In genomic region chr11:102582016-102582610, GRCm38 (mm10) we compare ENCODE assay signal across 9 mouse cellular contexts. TPM values are rescaled to one million over a fixed set of nuclear protein-coding genes. Genes with fewer than 3 reads are reported as not detected.
DNase-seq lines count a peak whose midpoint lies in the region; ATAC-seq and TF ChIP-seq lines count a peak whose summit lies in the region.
"Had no signal": no experiment of that assay in that cellular context is flagged by ENCODE, and none has a peak within 500 bp of the region (broad histone marks: within the 10 kb centered on the region; RNA-seq: fewer than 3 reads in every experiment).

No protein-coding gene starts in this region.

- no peak overlapping the region for H3K4me3 ChIP-seq in layer of hippocampus, adult 2 months
- H3K4me3 ChIP-seq in forebrain, embryonic 12.5 days (replicated peaks), result no peak overlapping the region
- no peak overlapping the region for H3K4me3 ChIP-seq in kidney, embryonic 15.5 days (replicated peaks)
- no peak overlapping the region for H3K4me3 ChIP-seq in midbrain, embryonic 16.5 days (ENCODE audit: low read depth, low read length)
- H3K4me3 ChIP-seq in liver, embryonic 12.5 days, result no peak overlapping the region

- no peak for TF ChIP-seq CTCF in layer of hippocampus, adult 2 months (conservative IDR thresholded peaks at IDR 0.05)

- WGBS in forebrain, embryonic 12.5 days, result 17% methylated on average over 13 of the region's 13 CpGs
- WGBS in kidney, embryonic 15.5 days, result 31% methylated on average over 13 of the region's 13 CpGs
- WGBS in midbrain, embryonic 16.5 days, result 19% methylated on average over 13 of the region's 13 CpGs
- 31% methylated on average over 13 of the region's 13 CpGs for WGBS in liver, embryonic 12.5 days (ENCODE audit: insufficient replicate concordance)

- peaks cover 5% of the 10 kb centered on the region; the same call in 1 of the 2 replicates for H3K27me3 ChIP-seq in forebrain, embryonic 12.5 days
- H3K27me3 ChIP-seq in kidney, embryonic 15.5 days, result no peaks in the 10 kb centered on the region; the same call in 1 of the 2 replicates
- peaks cover 7% of the 10 kb centered on the region for H3K27me3 ChIP-seq in midbrain, embryonic 16.5 days (ENCODE audit: control insufficient read depth, insufficient read depth, low read depth, low read length)
- H3K27me3 ChIP-seq in liver, embryonic 12.5 days (replicated peaks), result peaks cover 68% of the 10 kb centered on the region

- H3K27ac ChIP-seq in layer of hippocampus, adult 2 months, result peak overlapping the region; percentile 73; the same call in 1 of the 2 replicates
- H3K27ac ChIP-seq in forebrain, embryonic 12.5 days, result peak overlapping the region; percentile 89
- H3K27ac ChIP-seq in kidney, embryonic 15.5 days, result peak overlapping the region; percentile 86
- peak overlapping the region; percentile 9; the same call in 1 of the 2 replicates for H3K27ac ChIP-seq in midbrain, embryonic 16.5 days (ENCODE audit: low read length)
- no peak overlapping the region for H3K27ac ChIP-seq in liver, embryonic 12.5 days
- H3K27ac ChIP-seq: liver, embryonic 14.5 days had no signal

- no peaks in the 10 kb centered on the region for H3K36me3 ChIP-seq in forebrain, embryonic 12.5 days (replicated peaks)
- no peaks in the 10 kb centered on the region for H3K36me3 ChIP-seq in kidney, embryonic 15.5 days
- H3K36me3 ChIP-seq in midbrain, embryonic 16.5 days (ENCODE audit: control insufficient read depth, insufficient read depth, low read length), result no peaks in the 10 kb centered on the region
- H3K36me3 ChIP-seq in liver, embryonic 12.5 days, result no peaks in the 10 kb centered on the region

- no peak for ATAC-seq in forebrain, embryonic 12.5 days (ENCODE audit: low FRiP score)
- ATAC-seq in kidney, embryonic 15.5 days (replicated peaks; ENCODE audit: low FRiP score), result no peak; the same call in 1 of the 2 replicates
- no peak for ATAC-seq in midbrain, embryonic 16.5 days
- no peak for ATAC-seq in liver, embryonic 12.5 days

- H3K4me2 ChIP-seq in forebrain, embryonic 12.5 days, result peak overlapping the region; percentile 3; the same call in 1 of the 2 replicates
- no peak overlapping the region; the same call in 1 of the 2 replicates for H3K4me2 ChIP-seq in kidney, embryonic 15.5 days
- H3K4me2 ChIP-seq in midbrain, embryonic 16.5 days (ENCODE audit: low read length), result no peak overlapping the region
- no peak overlapping the region for H3K4me2 ChIP-seq in liver, embryonic 12.5 days

- H3K9ac ChIP-seq in forebrain, embryonic 12.5 days, result no peak overlapping the region
- H3K9ac ChIP-seq in kidney, embryonic 15.5 days, result no peak overlapping the region
- no peak overlapping the region for H3K9ac ChIP-seq in midbrain, embryonic 16.5 days (ENCODE audit: low read depth, low read length)
- no peak overlapping the region for H3K9ac ChIP-seq in liver, embryonic 12.5 days
- H3K9ac ChIP-seq: liver, embryonic 14.5 days had no signal

- DNase-seq in layer of hippocampus, adult 2 months (ENCODE audit: low spot score in 2 of 2), result no peak
- no peak for DNase-seq in layer of hippocampus, adult 11-12 months (ENCODE audit: low spot score)
- DNase-seq in spleen, postnatal 4 days (ENCODE audit: low spot score in 2 of 2), result no peak
- no peak for DNase-seq in urinary bladder, postnatal 36 days (ENCODE audit: low spot score in 2 of 2)

- 0 out of 2 replicates have a peak, but pooled peaks cover 4% of the 10 kb centered on the region for H3K9me3 ChIP-seq in forebrain, embryonic 12.5 days
- no peaks in the 10 kb centered on the region for H3K9me3 ChIP-seq in kidney, embryonic 15.5 days (replicated peaks)
- H3K9me3 ChIP-seq in midbrain, embryonic 16.5 days (replicated peaks; ENCODE audit: control insufficient read depth, low read length, poor library complexity, severe bottlenecking), result no peaks in the 10 kb centered on the region
- H3K9me3 ChIP-seq in liver, embryonic 12.5 days (replicated peaks), result peaks cover 6% of the 10 kb centered on the region; the same call in 1 of the 2 replicates

- peaks cover 55% of the 10 kb centered on the region for H3K4me1 ChIP-seq in forebrain, embryonic 12.5 days
- H3K4me1 ChIP-seq in kidney, embryonic 15.5 days, result peaks cover 41% of the 10 kb centered on the region
- peaks cover 7% of the 10 kb centered on the region; the same call in 1 of the 2 replicates for H3K4me1 ChIP-seq in midbrain, embryonic 16.5 days (ENCODE audit: control insufficient read depth, insufficient read depth, low read length)
- peaks cover 16% of the 10 kb centered on the region; the same call in 1 of the 2 replicates for H3K4me1 ChIP-seq in liver, embryonic 12.5 days

RNA-seq across cellular contexts. Expression of gene Gm11627, which starts 2.9 kb away (rescaled TPM):
- 1 to 10 TPM; 3.9 to 4.2 TPM for total RNA-seq in layer of hippocampus, adult 2 months (2021)
- polyA plus RNA-seq in forebrain, embryonic 12.5 days (2016; fragmentation: Nextera tagmentation; extraction: Ambion mirVana), result 11.7 and 12.5 TPM in 2 replicates
- 8.5 and 8.7 TPM in 2 replicates for polyA plus RNA-seq in kidney, embryonic 15.5 days (2015; fragmentation: Nextera tagmentation; extraction: Ambion mirVana)
- 1.6 and 2.4 TPM in 2 replicates for polyA plus RNA-seq in midbrain, embryonic 16.5 days (2015; fragmentation: Nextera tagmentation; extraction: Ambion mirVana)
- 0.51 and 0.96 TPM in 2 replicates for polyA plus RNA-seq in liver, embryonic 12.5 days (2016; fragmentation: Nextera tagmentation; extraction: Ambion mirVana)

RNA-seq across cellular contexts. Expression of gene Fzd2, which starts 22.1 kb away (rescaled TPM):
- 1 to 10 TPM; 7.5 to 9.2 TPM for total RNA-seq in layer of hippocampus, adult 2 months (2021)
- polyA plus RNA-seq in forebrain, embryonic 12.5 days (2016; fragmentation: Nextera tagmentation; extraction: Ambion mirVana), result 42.2 and 42.3 TPM in 2 replicates
- 28.5 and 34.0 TPM in 2 replicates for polyA plus RNA-seq in kidney, embryonic 15.5 days (2015; fragmentation: Nextera tagmentation; extraction: Ambion mirVana)
- 3.9 and 4.4 TPM in 2 replicates for polyA plus RNA-seq in midbrain, embryonic 16.5 days (2015; fragmentation: Nextera tagmentation; extraction: Ambion mirVana)
- 3.5 and 4.7 TPM in 2 replicates for polyA plus RNA-seq in liver, embryonic 12.5 days (2016; fragmentation: Nextera tagmentation; extraction: Ambion mirVana)

RNA-seq across cellular contexts. Expression of gene Gpatch8, which starts 25.9 kb away (rescaled TPM):
- 10 to 100 TPM; 53.0 to 58.9 TPM for total RNA-seq in layer of hippocampus, adult 2 months (2021)
- 66.6 and 67.9 TPM in 2 replicates for polyA plus RNA-seq in forebrain, embryonic 12.5 days (2016; fragmentation: Nextera tagmentation; extraction: Ambion mirVana)
- 57.4 and 62.1 TPM in 2 replicates for polyA plus RNA-seq in kidney, embryonic 15.5 days (2015; fragmentation: Nextera tagmentation; extraction: Ambion mirVana)
- 64.1 and 64.5 TPM in 2 replicates for polyA plus RNA-seq in midbrain, embryonic 16.5 days (2015; fragmentation: Nextera tagmentation; extraction: Ambion mirVana)
- polyA plus RNA-seq in liver, embryonic 12.5 days (2016; fragmentation: Nextera tagmentation; extraction: Ambion mirVana), result 25.8 and 26.5 TPM in 2 replicates
